Mouse (Mus musculus): ENCODE results near the gene Mrps7. TPM values are rescaled to one million over a fixed set of nuclear protein-coding genes. Genes with fewer than 3 reads are reported as not detected.

Mrps7 gene
- polyA plus RNA-seq, 1 experiment = 26.7 TPM

DNA sequence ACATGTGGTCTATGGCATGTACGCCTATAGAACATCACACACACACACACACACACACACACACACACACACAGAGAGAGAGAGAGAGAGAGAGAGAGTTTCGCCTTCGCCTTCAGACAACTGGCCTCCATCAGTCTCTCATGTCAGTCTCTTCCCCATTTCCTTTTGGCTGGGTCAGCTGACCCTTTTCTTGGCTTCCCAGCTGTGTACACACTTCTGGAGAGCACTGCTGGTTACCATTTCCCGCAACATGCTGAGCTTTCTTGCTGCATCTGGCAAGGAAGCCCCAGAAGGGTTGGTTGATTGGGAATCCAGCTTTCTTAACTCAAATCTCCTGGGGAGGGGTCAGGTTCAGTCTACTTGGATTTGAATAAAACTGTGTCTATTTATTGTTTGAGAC, 30.4 kb downstream of the Mrps7 start:
- TF ChIP-seq CTCF (IDR thresholded peaks at IDR 0.05; ENCODE audit: control insufficient read depth, insufficient read depth, low read length) = no peak
- no peak for TF ChIP-seq POLR2A (IDR thresholded peaks at IDR 0.05; ENCODE audit: borderline replicate concordance, control insufficient read depth, low read depth, low read length)
- WGBS = 52% methylated on average over 4 of the region's 4 CpGs
- Histone ChIP-seq H3K4me3 (replicated peaks; ENCODE audit: control insufficient read depth, low read depth, low read length) (no peak overlapping the region), H3K27ac (ENCODE audit: control insufficient read depth, insufficient read depth, low read depth, low read length, poor library complexity) (peak overlapping the region; percentile 14; the same call in 1 of the 2 replicates), H3K4me1 (ENCODE audit: control insufficient read depth, insufficient read depth, low read length) (peaks cover 1% of the 10 kb centered on the region)

DNA sequence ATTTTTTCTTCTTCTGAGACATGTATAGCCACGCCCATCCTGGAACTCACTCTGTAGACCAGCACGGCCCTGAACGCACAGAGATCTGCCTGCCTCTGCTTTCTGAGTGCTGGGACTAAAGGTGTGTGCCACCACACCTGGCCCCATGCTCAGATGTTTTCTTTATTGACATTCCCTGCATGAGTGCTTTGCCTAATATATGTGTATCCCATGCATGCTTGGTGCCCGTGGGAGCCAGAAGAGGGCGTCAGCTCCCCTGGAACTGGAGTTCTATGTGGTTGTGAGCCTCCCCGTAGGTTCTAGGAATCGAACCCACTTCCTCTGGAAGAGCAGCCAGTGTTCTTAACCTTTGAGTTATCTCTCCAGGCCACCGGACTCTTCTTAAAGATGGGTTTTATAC, 31.3 kb downstream of the Mrps7 start:
- 80% methylated on average over 8 of the region's 8 CpGs for WGBS
- no peak overlapping the region for H3K4me3 ChIP-seq (replicated peaks; ENCODE audit: control insufficient read depth, low read depth, low read length)
- no peak overlapping the region for H3K27ac ChIP-seq (ENCODE audit: control insufficient read depth, insufficient read depth, low read depth, low read length, poor library complexity)
- H3K4me1 ChIP-seq (ENCODE audit: control insufficient read depth, insufficient read depth, low read length) = peaks cover 1% of the 10 kb centered on the region
- TF ChIP-seq CTCF (IDR thresholded peaks at IDR 0.05; ENCODE audit: control insufficient read depth, insufficient read depth, low read length) = no peak
- TF ChIP-seq POLR2A (IDR thresholded peaks at IDR 0.05; ENCODE audit: borderline replicate concordance, control insufficient read depth, low read depth, low read length) = no peak

DNA sequence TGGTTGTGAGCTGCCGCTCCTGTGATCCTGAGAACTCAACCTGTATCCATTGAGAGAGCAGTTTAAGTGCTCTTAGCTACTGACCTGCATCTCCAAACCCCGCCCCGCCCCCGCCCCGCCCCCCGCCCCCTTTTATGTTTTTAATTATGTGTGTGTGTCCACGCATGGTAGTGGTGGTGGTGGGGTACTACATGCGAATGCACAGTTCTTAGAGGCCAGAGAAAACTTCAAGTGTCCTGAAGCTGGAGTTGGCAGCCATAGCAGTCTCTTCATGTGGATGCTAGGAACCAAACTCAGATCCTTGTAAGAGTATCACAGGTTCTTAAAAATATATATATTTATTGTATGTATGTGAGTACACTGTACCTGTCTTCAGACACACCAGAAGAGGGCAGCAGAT, 31.8 kb downstream of the Mrps7 start:
- WGBS = 78% methylated on average over 8 of the region's 8 CpGs
- peaks cover 3% of the 10 kb centered on the region for H3K4me1 ChIP-seq (ENCODE audit: control insufficient read depth, insufficient read depth, low read length)
- H3K27ac ChIP-seq (ENCODE audit: control insufficient read depth, insufficient read depth, low read depth, low read length, poor library complexity) = no peak overlapping the region
- TF ChIP-seq CTCF (IDR thresholded peaks at IDR 0.05; ENCODE audit: control insufficient read depth, insufficient read depth, low read length) (no peak), POLR2A (IDR thresholded peaks at IDR 0.05; ENCODE audit: borderline replicate concordance, control insufficient read depth, low read depth, low read length) (no peak)
- H3K4me3 ChIP-seq (replicated peaks; ENCODE audit: control insufficient read depth, low read depth, low read length) = no peak overlapping the region

- Histone ChIP-seq H3K4me3 (replicated peaks; ENCODE audit: control insufficient read depth, low read depth, low read length) (no peak overlapping the region), H3K27ac (ENCODE audit: control insufficient read depth, insufficient read depth, low read depth, low read length, poor library complexity) (no peak overlapping the region), H3K4me1 (ENCODE audit: control insufficient read depth, insufficient read depth, low read length) (peaks cover 4% of the 10 kb centered on the region)
- WGBS = 77% methylated on average over 3 of the region's 3 CpGs
- TF ChIP-seq POLR2A (IDR thresholded peaks at IDR 0.05; ENCODE audit: borderline replicate concordance, control insufficient read depth, low read depth, low read length) (no peak), CTCF (IDR thresholded peaks at IDR 0.05; ENCODE audit: control insufficient read depth, insufficient read depth, low read length) (no peak)
Measured at GRCm38 (mm10) chr11:115636960-115637359, 33.2 kb downstream of the Mrps7 start.

DNA sequence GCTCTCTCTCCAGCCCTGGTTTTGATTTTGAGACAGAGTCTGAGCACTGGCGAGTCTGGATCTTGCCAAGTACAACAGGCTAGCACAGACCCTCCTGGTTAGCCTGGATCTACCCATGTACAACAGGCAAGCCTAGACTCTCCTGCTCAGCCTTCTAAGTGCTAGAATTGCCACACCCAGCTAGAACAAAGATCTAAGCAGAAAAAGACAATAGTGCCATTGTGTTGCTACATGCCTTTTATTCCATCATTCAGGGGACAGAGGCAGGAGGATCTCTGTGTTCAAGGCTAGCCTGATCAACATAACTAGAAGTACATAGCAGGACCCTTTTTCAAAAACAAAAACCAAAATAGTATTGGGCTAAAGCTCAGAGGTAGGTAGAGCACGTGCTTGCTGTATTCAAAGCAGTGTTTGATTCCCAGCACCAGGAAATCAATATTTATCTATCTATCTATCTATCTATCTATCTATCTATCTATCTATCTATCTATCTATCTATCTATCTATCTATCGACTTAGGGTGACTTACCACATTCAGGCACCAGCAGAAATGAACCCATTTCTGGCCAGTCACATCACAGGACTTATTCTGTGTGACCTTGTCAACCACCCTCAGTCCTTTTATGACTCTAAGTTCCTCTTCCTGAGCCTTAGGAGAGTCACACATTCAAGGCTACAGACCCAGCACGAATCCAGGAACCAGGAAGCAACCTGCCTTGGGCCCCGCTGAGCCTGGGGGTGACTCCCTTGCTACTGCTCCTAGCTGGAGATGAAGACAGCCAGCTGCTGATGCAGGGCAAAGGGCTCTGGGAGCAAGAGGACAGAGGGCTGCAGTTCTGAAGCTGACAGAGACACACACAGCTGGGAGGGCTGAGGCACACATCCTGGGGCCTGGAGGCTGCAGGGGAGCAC, 35.0 kb downstream of the Mrps7 start:
- Histone ChIP-seq H3K4me1 (ENCODE audit: control insufficient read depth, insufficient read depth, low read length) (peaks cover 7% of the 10 kb centered on the region), H3K4me3 (replicated peaks; ENCODE audit: control insufficient read depth, low read depth, low read length) (no peak overlapping the region), H3K27ac (ENCODE audit: control insufficient read depth, insufficient read depth, low read depth, low read length, poor library complexity) (0 out of 2 replicates have a peak overlapping the region, but pooled peaks have one; percentile 40)
- TF ChIP-seq POLR2A (IDR thresholded peaks at IDR 0.05; ENCODE audit: borderline replicate concordance, control insufficient read depth, low read depth, low read length) = no peak
- WGBS = 44% methylated on average over 5 of the region's 5 CpGs

- WGBS = 71% methylated on average over 4 of the region's 4 CpGs
- H3K27ac ChIP-seq (ENCODE audit: control insufficient read depth, insufficient read depth, low read depth, low read length, poor library complexity) = no peak overlapping the region
Measured at GRCm38 (mm10) chr11:115639540-115639939, 35.8 kb downstream of the Mrps7 start.

GRCm38 (mm10) chr11:115640311-115640828, 36.6 kb downstream of the Mrps7 start:
- Histone ChIP-seq H3K27ac (ENCODE audit: control insufficient read depth, insufficient read depth, low read depth, low read length, poor library complexity) (no peak overlapping the region), H3K4me1 (ENCODE audit: control insufficient read depth, insufficient read depth, low read length) (peaks cover 7% of the 10 kb centered on the region; the same call in 1 of the 2 replicates), H3K4me3 (replicated peaks; ENCODE audit: control insufficient read depth, low read depth, low read length) (no peak overlapping the region)
- WGBS = 58% methylated on average over 3 of the region's 4 CpGs
- TF ChIP-seq POLR2A (IDR thresholded peaks at IDR 0.05; ENCODE audit: borderline replicate concordance, control insufficient read depth, low read depth, low read length) = no peak
- TF ChIP-seq CTCF (IDR thresholded peaks at IDR 0.05; ENCODE audit: control insufficient read depth, insufficient read depth, low read length) = no peak

More at GRCm38 (mm10) chr11:115639540-115639939, 35.8 kb downstream of the Mrps7 start:
- TF ChIP-seq POLR2A (IDR thresholded peaks at IDR 0.05; ENCODE audit: borderline replicate concordance, control insufficient read depth, low read depth, low read length) = no peak
- no peak for TF ChIP-seq CTCF (IDR thresholded peaks at IDR 0.05; ENCODE audit: control insufficient read depth, insufficient read depth, low read length)
- Histone ChIP-seq H3K4me1 (ENCODE audit: control insufficient read depth, insufficient read depth, low read length) (peaks cover 7% of the 10 kb centered on the region; the same call in 1 of the 2 replicates), H3K4me3 (replicated peaks; ENCODE audit: control insufficient read depth, low read depth, low read length) (no peak overlapping the region)

DNA sequence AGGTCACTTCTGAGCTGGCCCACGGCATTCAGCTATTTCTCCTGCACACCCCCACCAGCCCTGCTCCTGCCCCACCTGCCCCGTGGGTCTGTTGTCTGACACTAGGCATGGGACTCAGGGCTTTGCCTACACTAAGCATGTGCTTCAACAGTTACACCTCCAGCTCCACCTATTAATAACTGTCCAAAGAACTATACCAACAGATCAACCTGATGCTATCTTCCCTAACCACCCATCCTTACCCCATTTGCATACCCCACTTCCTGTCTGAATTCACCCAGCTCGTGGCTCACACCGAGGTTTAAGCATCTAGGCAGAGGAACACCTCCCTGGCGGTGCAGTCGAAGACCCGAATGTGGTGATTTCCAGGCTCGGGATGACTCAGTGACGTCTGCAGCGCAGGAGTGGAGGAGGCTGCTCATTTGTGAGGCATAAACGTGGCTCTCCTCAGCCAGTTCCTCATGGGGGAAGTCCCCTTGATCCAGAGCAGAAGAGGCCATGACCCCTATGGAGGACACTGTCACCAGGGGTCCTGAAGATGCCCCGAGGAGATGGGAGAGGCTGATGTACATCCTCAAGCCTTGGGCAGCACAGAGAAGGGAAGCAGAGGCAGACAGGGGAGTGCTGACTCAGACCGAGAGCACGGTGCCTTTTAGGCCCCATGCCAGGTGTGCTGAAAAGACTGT, 37.4 kb downstream of the Mrps7 start:
- Histone ChIP-seq H3K4me3 (replicated peaks; ENCODE audit: control insufficient read depth, low read depth, low read length) (no peak overlapping the region), H3K4me1 (ENCODE audit: control insufficient read depth, insufficient read depth, low read length) (peaks cover 7% of the 10 kb centered on the region; the same call in 1 of the 2 replicates), H3K27ac (ENCODE audit: control insufficient read depth, insufficient read depth, low read depth, low read length, poor library complexity) (peak overlapping the region; percentile 35)
- WGBS = 1% methylated on average over 14 of the region's 14 CpGs
- no peak for TF ChIP-seq POLR2A (IDR thresholded peaks at IDR 0.05; ENCODE audit: borderline replicate concordance, control insufficient read depth, low read depth, low read length)
- TF ChIP-seq CTCF (IDR thresholded peaks at IDR 0.05; ENCODE audit: control insufficient read depth, insufficient read depth, low read length) = no peak

Measured in bone marrow, adult 2 months (tissue).